Mouse (Mus musculus) retina, adult 2 months (tissue): ENCODE measurements around the gene Snrpn.
A peak's percentile ranks its signal among the peaks of the same experiment; 100 is the strongest.
"Not testable (repeated sequence)": the region's sequence is repeated elsewhere in the genome, so short reads cannot be mapped to it uniquely, and the experiment has no call there.

Experiments
- DNase-seq: peaks from one replicate; pipeline ENCODE4 v3.0.0-alpha.2; 2012; ENCODE audit warnings: low read depth, low spot score

The Snrpn gene

DNA sequence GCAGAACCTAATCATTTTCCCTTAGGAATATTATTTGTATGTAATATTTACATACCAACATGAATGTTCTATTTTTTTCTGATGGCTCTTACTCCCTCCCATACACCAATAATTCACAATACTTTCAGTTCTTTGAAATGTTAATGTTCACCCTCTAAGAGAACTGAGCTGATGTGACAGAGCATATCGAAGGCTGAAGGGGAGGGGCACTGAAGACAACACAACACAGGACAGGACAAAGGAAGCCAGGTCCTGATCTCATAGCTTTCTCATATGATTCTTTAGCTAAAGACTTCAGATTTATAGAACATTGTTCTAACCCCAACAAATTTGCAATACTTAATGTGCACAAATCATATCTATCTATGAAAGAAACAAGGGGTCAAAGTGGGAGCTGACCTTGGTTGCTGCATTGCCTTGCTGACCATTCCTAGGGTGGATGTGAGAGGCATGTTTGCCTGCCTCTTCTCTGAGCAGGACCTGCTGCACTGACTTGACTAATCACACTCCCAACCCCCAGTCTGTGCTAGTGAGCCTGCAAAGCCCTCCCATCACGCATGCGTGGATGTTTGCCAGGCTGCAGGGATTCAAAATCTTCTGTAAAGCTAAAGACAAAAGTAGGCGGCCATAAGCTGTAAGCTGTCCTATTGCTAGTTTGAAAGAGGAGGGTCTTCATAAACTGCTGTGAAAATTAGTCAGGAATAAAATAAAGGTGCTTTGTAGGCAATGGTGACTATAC lies at the start of gene Snrpn:
TSS of gene Snrpn (minus strand) at position 478 of the 739 bp plus-strand sequence.
- peak; percentile 38 for DNase-seq

DNA sequence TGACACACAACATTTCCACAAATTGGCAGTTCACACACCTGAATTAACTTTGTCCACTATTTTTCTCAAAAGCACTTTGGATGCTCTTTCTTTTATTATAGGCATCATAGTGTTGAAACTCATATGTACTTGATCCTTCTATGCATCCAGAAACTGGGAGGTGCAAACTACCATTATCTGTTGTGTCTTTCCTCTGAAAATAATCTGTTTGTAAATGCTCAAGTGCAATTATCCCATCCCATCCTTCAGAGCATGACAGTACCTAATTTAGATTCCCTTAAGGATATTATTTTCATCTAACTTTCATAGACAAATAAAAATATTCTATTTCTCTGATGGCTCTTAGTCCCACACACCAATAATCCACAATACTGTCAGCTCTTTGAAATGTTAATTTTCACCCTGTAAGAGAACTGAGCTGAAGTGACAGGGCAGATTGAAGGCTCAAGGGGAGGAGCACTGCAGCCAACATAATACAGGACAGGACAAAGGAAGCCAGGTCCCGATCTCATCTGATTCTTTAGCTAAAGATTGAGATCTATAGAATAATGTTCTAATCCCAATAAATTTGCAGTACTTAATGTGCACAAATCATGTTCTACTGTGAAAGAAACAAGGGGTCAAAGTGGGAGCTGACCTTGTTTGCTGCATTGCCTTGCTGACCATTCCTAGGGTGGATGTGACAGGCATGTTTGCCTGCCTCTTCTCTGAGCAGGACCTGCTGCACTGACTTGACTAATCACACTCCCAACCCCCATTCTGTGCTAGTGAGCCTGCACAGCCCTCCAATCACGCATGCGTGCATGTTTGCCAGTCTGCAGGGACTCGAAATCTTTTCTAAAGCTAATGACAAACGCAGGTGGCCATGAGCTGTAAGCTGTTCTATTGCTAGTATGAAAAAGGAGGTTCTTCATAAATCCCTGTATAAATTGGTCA lies 30.5 kb upstream of the Snrpn start:
- no peak for DNase-seq

DNA sequence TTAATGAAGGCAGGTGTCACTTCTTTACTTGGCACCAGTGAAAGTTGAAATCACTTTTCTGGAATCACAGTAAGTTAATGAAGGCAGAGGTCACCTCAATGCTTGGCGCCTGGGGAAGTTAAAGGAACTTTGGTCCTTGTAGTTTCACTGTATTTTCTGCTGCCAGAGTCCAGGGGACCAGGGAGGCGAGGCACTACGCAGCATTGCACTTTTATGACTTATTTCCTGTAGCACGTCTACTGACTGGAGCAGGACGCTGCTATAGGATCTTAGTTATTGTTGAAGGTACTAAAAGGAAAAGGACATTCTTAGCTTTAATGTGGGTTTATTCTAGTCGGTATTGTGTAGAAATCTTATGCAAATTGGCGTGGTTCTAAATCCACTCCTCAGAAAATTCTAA lies 14.7 kb downstream of the Snrpn start:
- DNase-seq, result no peak

DNA sequence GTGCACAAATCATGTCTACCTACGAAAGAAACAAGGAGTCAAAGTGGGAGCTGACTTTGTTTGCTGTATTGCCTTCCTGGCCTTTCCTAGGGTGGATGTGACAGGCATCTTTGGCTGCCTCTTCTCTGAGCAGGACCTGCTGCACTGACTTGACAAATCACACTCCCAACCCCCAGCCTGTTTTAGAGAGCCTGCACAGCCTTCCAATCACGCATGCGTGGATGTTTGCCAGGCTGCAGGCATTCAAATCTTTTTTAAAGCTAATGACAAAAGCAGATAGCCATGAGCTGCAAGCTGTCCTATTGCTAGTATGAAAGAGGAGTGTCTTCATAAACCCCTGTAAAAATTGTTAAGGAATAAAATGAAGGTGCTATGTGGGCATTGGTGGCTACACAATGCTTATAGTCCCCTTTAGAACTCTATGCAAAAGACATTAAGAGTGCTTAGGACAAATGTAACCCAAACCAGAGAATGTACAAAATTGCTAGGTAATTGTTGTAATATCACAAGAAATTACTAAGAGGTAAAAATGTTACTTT lies 16.9 kb downstream of the Snrpn start:
- not testable (repeated sequence) for DNase-seq

DNA sequence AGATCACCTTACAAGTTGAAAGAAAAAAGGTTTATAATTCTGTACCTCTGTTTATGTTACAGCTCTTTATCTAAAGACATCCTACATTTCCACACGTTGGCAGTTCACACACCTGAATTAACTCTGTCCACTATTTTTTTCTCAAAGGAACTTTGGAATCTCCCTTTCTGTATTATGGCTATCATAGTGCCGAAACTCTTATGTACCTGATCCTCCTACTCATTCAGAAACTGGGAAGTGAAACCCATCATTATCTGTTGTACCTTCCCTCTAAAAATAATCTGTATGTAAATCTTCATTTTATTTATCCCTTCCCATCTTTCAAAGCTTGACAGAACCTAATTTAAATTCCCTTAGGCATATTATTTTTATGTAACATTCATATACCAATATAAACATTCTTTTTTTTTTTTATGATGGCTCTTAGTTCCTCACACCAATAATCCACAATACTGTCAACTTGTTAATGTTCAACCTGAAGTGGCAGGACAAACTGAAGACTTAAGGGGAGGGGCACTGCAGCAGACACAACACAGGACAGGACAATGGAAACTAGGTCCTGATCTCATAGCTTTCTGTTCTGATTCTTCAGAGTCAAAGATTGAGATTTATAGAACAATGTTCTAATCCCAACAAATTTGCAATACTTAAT lies 17.5 kb downstream of the Snrpn start:
- DNase-seq, result no peak

DNA sequence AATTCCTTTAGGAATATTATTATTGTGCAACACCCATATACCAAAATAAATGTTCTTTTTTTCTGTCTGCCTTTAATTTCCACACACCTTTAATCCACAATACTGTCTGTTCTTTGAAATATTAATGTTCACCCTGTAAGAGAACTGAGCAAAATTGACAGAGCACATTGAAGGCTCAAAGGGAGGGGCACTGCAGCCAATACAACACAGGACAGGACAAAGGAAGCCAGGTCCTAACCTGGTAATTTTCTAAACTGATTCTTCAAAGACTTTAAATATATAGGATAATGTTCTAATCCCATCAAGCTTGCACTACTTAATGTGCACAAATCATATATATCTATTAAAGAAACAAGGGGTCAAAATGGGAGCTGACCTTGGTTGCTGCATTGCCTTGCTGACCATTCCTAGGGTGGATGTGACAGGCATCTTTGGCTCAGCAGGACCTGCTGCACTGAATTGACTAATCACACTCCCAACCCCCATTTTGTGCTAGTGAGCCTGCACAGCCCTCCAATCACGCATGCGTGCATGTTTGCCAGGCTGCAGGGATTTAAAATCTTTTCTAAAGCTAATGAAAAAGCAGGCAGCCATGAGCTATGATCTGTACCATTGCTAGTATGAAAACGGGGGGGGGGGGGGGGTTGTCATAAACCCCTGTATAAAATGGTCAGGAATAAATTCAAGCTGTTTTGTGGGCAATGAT lies 42.7 kb downstream of the Snrpn start:
- DNase-seq, result no peak

DNA sequence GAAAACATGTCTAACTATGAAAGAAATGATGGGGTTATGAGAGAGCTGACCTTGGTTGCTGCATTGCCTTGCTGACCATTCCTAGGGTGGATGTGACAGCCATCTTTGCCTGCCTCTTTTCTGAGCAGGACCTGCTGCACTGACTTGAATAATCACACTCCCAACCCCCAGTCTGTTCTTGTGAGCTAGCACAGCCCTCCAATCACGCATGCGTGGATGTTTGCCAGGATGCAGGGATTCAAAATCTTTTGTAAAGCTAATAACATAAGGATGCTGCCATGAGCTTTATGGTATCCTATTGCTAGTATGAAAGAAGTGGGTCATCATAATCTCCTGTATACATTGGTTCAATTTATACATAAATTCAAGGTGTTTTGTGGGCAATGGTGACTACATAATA lies 63.7 kb downstream of the Snrpn start:
- DNase-seq, result no peak

DNA sequence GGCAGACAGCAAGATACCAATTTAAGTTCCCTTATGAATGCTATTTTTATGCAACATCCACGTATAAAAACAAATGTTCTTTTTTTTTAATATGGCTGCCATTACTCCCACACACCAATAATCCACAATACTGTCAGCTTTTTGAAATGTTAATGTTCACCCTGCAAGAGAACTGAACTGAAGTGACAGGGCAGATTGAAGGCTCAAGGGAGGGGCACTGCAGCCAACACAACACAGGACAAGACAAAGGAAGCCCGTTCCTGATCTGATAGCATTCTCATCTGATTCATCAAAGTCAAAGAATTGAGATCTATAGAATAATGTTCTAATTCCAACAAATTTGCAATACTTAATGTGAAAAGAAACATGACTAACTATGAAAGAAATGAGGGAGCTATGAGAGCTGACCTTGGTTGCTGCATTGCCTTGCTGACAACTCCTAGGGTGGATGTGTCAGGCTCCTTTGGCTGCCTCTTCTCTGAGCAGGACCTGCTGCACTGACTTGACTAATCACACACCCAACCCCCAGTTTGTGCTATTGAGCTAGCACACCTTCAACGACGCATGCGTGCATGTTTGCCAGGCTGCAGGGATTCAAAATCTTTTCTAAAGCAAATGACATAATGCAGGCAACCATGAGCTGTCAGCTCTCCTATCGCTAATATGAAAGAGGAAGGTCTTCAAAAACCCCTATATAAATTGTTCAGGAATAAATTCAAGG lies 92.4 kb downstream of the Snrpn start:
- no peak for DNase-seq

DNA sequence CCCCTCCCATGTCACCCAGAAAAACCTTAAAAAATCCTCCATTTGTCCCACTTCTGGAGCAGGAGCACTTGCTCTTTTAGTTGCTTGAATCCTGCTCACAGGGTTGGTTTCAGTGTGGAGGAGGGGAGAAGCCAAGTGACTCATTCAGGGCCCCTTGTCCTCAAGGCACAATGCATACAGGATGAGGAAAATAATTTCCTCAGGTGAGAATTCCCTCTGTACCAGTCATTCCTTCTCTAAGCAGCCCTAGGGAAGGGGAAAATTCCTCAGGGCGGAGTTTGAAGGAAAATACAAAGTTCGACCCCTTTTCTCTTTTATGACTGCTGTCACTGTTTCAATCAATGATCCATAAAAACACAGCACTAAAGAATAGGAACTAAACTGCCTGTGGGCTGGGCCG lies 126.8 kb downstream of the Snrpn start:
- no peak for DNase-seq

DNA sequence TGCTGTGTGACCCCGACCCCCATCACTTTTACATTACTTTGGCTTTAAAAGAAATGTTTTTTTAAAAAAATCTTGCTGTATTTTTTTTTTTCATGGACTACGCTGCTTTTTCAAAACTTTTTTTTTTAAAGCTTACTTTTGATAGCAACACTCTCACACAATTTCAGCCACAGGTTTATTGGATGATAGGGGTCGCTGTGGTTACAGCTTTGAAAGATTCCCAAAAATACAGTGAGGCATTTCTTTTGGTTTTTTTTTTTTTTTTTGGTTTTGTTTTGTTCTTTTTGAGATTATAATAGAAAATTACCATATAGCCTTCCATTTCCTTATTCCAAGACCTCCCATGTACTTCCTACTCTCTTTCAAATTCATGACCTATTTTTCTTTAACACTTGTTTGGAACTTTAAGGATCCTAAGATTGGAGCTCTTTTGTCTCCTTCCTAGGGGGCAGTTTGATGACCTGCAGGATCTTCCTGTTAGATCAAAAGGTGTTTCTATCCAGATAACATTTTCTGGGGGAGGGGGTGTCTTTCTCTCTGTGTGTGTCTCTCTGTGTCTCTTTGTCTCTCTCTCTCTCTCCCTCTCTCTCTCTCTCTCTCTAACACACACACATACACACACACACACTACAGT lies 132.2 kb downstream of the Snrpn start:
- no peak for DNase-seq

DNA sequence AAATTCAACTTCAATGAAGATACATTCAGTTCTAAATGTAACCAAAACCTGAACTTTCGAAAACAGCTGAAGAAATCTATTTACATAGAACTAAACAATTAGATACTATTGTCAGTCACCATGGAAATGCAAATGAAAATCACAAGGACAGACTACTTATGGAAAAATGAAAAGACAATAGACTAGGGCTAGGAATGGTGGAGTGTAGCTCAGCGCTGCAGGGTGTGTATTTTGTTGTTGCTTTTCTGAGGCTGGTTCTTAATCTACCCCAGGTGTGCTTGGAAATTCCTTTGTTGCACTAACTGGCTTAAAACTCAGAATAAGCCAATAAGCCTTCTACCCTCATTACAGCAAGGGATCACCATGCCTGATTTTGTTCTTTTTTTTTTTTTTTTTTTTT lies 133.8 kb downstream of the Snrpn start:
- no peak for DNase-seq

DNA sequence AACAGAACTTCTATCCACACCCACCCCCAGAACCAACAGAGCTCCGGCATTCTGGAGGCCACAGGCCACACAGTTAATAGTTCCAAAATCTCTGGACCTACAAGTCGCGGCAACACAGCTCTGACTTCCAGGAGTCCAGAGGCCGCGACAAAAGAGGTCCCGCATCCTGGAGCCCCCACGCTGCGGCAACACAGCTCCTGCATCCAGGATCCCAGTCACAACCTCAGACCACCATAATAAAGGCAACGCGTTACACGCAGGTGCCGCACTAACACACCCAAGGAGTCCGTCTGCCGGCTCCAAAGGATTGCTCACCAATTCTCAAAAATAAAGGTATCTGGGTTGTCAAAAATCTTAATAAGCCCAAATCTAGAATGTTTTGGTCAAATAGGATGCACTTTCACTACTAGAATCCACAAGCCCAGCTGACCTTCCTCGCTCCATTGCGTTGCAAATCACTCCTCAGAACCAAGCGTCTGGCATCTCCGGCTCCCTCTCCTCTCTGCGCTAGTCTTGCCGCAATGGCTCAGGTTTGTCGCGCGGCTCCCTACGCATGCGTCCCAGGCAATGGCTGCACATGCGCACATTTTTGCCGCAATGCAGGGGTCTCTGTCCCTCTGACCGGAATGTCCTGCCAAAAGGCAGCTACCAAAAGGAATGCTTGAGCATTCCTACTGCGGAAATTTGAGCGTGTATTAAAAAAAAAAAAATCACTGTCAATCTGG lies 135.3 kb downstream of the Snrpn start, which contains the start of the genes Snurf and Gm38393:
TSS of gene Snurf (minus strand) at position 444 of the 725 bp plus-strand sequence.
TSS of gene Gm38393 (minus strand) at position 459 of the 725 bp plus-strand sequence.
- DNase-seq, result peak; percentile 47

DNA sequence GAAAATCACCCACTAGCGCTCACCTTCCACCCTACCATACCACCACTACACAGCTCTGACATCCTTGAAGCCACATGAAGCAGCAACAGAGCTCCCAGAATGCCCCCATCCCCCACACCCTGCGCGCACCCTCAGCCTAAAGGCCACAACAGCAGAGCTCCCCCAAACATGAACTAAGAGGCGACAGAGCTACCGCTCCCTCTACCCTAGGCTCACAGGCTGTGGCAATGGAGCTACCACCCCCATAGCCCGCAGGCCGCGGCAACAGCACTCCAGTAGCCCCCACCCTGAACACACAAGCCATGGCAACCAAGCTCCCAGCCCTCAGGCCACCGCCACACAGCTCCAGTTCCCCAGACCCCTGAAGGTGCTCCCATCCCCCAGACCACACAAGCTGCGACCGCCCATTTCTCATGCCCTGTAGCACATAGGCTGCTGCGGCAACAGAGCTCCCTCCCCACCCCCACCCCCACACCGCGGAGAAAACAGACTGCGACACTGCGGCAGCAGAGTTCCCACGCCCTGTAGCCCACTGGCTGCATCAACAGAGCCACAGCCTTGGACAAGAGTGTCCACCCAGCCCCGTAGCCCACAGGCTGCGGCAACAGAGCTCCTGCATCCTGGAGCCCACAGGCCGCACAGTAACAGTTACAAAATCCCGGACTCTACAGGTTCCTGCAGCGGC lies 136.0 kb downstream of the Snrpn start:
- DNase-seq, result no peak

DNA sequence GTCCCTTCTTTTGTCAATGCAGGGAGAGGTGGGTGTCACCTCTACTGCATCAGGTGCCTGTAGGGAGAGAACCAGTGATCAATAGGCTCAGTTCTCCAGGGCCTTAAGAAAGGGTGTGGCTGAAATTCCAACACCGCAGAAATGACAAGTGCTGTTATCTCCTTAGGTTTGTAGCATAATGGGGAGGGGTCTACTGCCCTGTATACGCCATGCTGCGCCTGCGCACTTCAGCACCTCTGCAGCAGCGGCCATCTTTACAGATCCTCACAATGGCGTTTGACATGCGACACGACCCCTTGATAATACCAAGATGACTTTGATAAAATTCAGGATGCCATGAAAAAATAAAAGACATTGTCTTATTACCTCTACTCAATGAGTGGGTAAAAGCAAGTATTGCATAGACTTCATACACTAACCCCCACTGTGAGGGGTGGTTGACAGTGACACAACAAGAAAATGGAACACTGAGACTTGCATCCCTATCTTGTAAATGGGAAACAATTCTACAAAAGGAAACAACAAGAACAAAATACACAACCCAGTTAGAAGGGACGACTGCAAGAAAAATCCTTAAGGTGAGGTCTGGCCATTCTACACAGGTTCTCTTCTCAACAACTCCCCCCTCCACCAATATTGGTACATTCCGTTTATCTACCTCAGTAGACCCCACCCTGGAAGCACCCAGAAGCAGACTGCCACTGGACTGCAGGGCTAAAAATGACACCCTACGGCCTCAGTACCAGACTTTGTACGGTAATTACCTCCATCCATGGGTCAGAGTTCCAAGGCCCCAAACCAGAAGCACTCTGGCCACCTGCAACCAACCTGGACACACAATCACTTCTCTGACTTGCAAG lies 136.8 kb downstream of the Snrpn start:
- DNase-seq, result no peak

DNA sequence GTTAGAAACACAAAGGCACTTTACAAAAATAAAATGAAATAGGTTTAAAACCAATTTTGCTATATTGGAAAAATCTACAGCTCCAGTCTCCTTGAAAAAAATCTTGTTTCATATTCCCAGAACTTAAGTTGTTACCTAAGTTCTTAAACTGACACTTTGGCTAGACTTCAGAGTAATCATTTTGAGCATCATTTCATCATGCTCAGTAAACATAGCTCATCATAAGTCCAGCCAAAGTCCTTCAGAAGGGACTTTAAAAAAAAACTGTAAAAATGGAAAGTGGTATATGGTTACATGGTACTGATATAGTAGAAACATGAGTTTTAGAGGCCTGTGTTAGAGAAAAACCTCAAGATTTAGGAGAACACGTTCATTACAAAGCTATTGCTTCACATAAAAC lies 161.4 kb downstream of the Snrpn start:
- DNase-seq, result no peak
